Mouse (Mus musculus) kidney, postnatal 36 days (tissue): Measurements from ENCODE around the gene Olfr1200.

Experiments
- DNase-seq, 2 experiments: peaks; one replicate each; pipeline ENCODE4 v3.0.0; 2021 to 2022; ENCODE audit warnings: mixed read lengths in 2 of 2

Olfr1200 gene

GRCm38 (mm10) chr2:88770388-88770787 is at the start of gene Olfr1200:
Gene Olfr1200, minus strand, starts transcription at chr2:88770488.
- no peak for DNase-seq

GRCm38 (mm10) chr2:88814196-88814595 is 43.9 kb upstream of the Olfr1200 start, which contains the start of gene Olfr1202:
Gene Olfr1202, plus strand, starts transcription at chr2:88814496.
- no peak for DNase-seq

- DNase-seq, result no peak
Observed at GRCm38 (mm10) chr2:88792736-88793135, 22.4 kb upstream of the Olfr1200 start, which contains the start of gene Olfr1201. Gene Olfr1201, plus strand, starts transcription at chr2:88793036.

- DNase-seq, result no peak
Observed at GRCm38 (mm10) chr2:88760369-88760768, 9.9 kb downstream of the Olfr1200 start, which contains the start of gene Olfr1199. Gene Olfr1199, minus strand, starts transcription at chr2:88760469.

GRCm38 (mm10) chr2:88751270-88751669 is 19.0 kb downstream of the Olfr1200 start, which contains the start of gene Olfr1198:
Gene Olfr1198, minus strand, starts transcription at chr2:88751370.
- no peak for DNase-seq

- DNase-seq, result no peak
Observed at GRCm38 (mm10) chr2:88743379-88743778, 26.9 kb downstream of the Olfr1200 start.

- DNase-seq, result no peak
Observed at GRCm38 (mm10) chr2:88732266-88732665, 38.0 kb downstream of the Olfr1200 start, which contains the start of gene Olfr1197. Gene Olfr1197, minus strand, starts transcription at chr2:88732366.
